Comparison of ENCODE assay signal across 8 mouse cellular contexts in genomic region chr4:137864769-137865168, GRCm38 (mm10). TPM values are rescaled to one million over a fixed set of nuclear protein-coding genes. Genes with fewer than 3 reads are reported as not detected.
DNase-seq lines count a peak whose midpoint lies in the region; ATAC-seq lines count a peak whose summit lies in the region.

No protein-coding gene starts in this region.

- H3K9ac ChIP-seq in heart, embryonic 15.5 days = 0 out of 2 replicates have a peak overlapping the region, but pooled peaks have one; percentile 19
- H3K9ac ChIP-seq in liver, embryonic 13.5 days = no peak overlapping the region

- peak overlapping the region; percentile 11 for H3K4me3 ChIP-seq in brown adipose tissue, adult 24 weeks (ENCODE audit: insufficient read depth, low read depth, low read length)
- H3K4me3 ChIP-seq in heart, embryonic 15.5 days = peak overlapping the region; percentile 12
- H3K4me3 ChIP-seq in liver, embryonic 13.5 days (replicated peaks) = no peak overlapping the region

- no peak for ATAC-seq in heart, embryonic 15.5 days (replicated peaks; ENCODE audit: insufficient number of reproducible peaks, insufficient read depth, low FRiP score, low read depth)
- ATAC-seq in liver, embryonic 13.5 days (ENCODE audit: low read depth) = no peak

- H3K27ac ChIP-seq in brown adipose tissue, adult 24 weeks (replicated peaks; ENCODE audit: low read depth, low read length) = no peak overlapping the region
- H3K27ac ChIP-seq in heart, embryonic 15.5 days = peak overlapping the region; percentile 12; the same call in 1 of the 2 replicates
- no peak overlapping the region for H3K27ac ChIP-seq in liver, embryonic 13.5 days

- peak overlapping the region; percentile 89 for H3K4me2 ChIP-seq in heart, embryonic 15.5 days
- peak overlapping the region; percentile 10 for H3K4me2 ChIP-seq in liver, embryonic 13.5 days

- DNase-seq in cerebellum, adult 11-12 months = peak; percentile 56
- DNase-seq in cerebellum, postnatal 4 days (ENCODE audit: low spot score in 2 of 2) = no peak
- no peak for DNase-seq in liver, embryonic 13.5 days
- DNase-seq in right cerebral cortex, postnatal 14 days = peak; percentile 40
- DNase-seq in spleen, adult 18-20 months = no peak
- DNase-seq in embryo, embryonic 10 days (ENCODE audit: low spot score) = no peak

- H3K36me3 ChIP-seq in heart, embryonic 15.5 days = no peaks in the 10 kb centered on the region
- no peaks in the 10 kb centered on the region for H3K36me3 ChIP-seq in liver, embryonic 13.5 days

- peaks cover 7% of the 10 kb centered on the region for H3K4me1 ChIP-seq in brown adipose tissue, adult 24 weeks (ENCODE audit: control insufficient read depth, insufficient read depth, insufficient read length, low read length)
- H3K4me1 ChIP-seq in heart, embryonic 15.5 days (replicated peaks) = peaks cover 58% of the 10 kb centered on the region
- H3K4me1 ChIP-seq in liver, embryonic 13.5 days (replicated peaks) = peaks cover 82% of the 10 kb centered on the region

- no peaks in the 10 kb centered on the region for H3K9me3 ChIP-seq in heart, embryonic 15.5 days (replicated peaks)
- no peaks in the 10 kb centered on the region for H3K9me3 ChIP-seq in liver, embryonic 13.5 days (replicated peaks)

- WGBS in heart, embryonic 15.5 days = 24% methylated on average over 9 of the region's 9 CpGs
- WGBS in liver, embryonic 13.5 days (ENCODE audit: insufficient replicate concordance) = 19% methylated on average over 9 of the region's 9 CpGs

- H3K27me3 ChIP-seq in heart, embryonic 15.5 days = 0 out of 2 replicates have a peak, but pooled peaks cover 8% of the 10 kb centered on the region
- H3K27me3 ChIP-seq in liver, embryonic 13.5 days = peaks cover 48% of the 10 kb centered on the region

RNA-seq across cellular contexts. Expression of gene Ece1, which starts 2.7 kb away (rescaled TPM):
- 28.5 and 28.8 TPM in 2 replicates for polyA plus RNA-seq in brown adipose tissue, adult 24 weeks (2012; ENCODE audit: insufficient read depth, insufficient read length, missing spikeins)
- polyA plus RNA-seq in heart, embryonic 15.5 days (2015; fragmentation: Nextera tagmentation; extraction: Ambion mirVana) = 51.3 and 77.2 TPM in 2 replicates
- polyA plus RNA-seq in liver, embryonic 13.5 days (2015; fragmentation: Nextera tagmentation; extraction: Ambion mirVana) = 12.3 and 14.2 TPM in 2 replicates

Comparison
In these comparisons a context has a peak if more than half of its experiments do, and no peak if none do; other contexts are left out.
1. DNase-seq: peak in cerebellum, adult 11-12 months (single experiment) and right cerebral cortex, postnatal 14 days (single experiment); none in cerebellum, postnatal 4 days (0 of 2), liver, embryonic 13.5 days (single experiment), spleen, adult 18-20 months (0 of 2) and embryo, embryonic 10 days (single experiment).